Mouse (Mus musculus): ENCODE measurements around the gene Luzp2. TPM values are rescaled to one million over a fixed set of nuclear protein-coding genes. Genes with fewer than 3 reads are reported as not detected.
"Not testable (repeated sequence)": the region's sequence is repeated elsewhere in the genome, so short reads cannot be mapped to it uniquely, and the experiment has no call there.

Luzp2 gene
- polyA plus RNA-seq, 1 experiment from 2014 or later: not detected

DNA sequence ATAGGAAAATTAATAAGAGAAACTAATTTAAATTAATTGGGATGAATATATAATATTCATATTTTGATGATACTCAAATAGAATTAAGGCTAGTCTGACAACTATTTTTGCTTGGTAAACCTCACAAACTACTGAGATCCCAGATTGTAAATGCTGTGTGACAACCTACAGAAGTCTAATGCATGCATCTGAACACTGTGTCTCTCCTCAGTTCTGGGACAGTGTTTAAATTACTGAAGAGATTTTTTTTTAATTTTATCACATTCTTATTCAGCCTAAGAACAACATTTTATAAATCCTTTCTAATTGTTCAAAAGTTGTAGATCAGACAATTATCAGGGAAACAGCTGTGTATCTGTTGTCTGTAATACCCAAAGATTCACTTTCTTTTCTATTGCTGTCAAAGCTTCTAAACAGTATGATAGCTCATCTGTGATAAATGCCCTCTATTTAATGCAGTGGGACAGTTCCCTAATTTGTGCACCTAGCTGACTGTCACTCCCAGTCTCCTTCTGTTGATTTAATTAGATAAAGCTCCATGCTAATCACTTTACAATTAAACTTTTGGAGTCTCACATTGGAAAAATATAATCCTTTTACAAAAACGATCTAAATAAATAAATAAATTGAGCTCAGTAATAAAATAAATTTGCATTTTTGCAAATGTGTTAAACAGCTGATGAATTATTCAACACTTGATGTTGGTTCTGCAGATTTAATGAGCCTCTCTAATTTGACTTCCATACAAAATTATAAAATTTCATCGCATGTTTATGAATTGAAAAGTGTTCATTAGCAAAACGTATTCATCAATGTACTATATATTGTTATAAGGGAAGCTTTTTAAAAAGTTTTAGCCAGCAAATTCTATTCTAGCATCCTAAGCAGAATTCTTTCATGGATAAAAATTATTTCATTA lies 58.7 kb downstream of the Luzp2 start:
- no peaks in the 10 kb centered on the region for H3K36me3 ChIP-seq
- no peak overlapping the region for H3K9ac ChIP-seq
- no peaks in the 10 kb centered on the region for H3K9me3 ChIP-seq (replicated peaks)
- H3K27ac ChIP-seq: no peak overlapping the region
- no peak overlapping the region for H3K4me2 ChIP-seq
- ATAC-seq: no peak
- no peaks in the 10 kb centered on the region for H3K4me1 ChIP-seq
- no peak overlapping the region for H3K4me3 ChIP-seq
- no peaks in the 10 kb centered on the region for H3K27me3 ChIP-seq (replicated peaks)
- 54% methylated on average over 3 of the region's 3 CpGs for WGBS (ENCODE audit: insufficient replicate concordance)

DNA sequence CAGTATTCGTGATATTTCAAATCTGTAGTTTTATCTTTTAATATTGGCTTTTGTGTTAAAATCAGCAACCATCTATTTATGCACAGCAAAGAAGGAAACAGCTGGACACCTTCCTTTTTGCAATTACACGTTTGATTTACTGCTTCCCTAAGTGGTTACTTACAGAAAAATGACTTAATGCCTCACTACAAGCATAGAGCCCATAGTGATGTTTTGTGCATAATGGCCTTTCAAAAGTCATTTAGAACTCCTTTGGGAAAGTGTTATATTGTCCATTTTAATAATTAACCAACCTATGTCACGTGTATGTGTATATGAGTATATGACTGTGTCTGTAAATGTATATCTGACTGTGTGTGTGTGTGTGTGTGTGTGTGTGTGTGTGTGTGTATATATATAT lies 63.3 kb downstream of the Luzp2 start:
- Histone ChIP-seq H3K4me1 (no peaks in the 10 kb centered on the region), H3K9ac (no peak overlapping the region), H3K27ac (no peak overlapping the region), H3K36me3 (no peaks in the 10 kb centered on the region), H3K27me3 (replicated peaks) (no peaks in the 10 kb centered on the region), H3K9me3 (replicated peaks) (no peaks in the 10 kb centered on the region), H3K4me2 (no peak overlapping the region), H3K4me3 (no peak overlapping the region)
- no peak for ATAC-seq
- 45% methylated on average over 3 of the region's 3 CpGs for WGBS (ENCODE audit: insufficient replicate concordance)

DNA sequence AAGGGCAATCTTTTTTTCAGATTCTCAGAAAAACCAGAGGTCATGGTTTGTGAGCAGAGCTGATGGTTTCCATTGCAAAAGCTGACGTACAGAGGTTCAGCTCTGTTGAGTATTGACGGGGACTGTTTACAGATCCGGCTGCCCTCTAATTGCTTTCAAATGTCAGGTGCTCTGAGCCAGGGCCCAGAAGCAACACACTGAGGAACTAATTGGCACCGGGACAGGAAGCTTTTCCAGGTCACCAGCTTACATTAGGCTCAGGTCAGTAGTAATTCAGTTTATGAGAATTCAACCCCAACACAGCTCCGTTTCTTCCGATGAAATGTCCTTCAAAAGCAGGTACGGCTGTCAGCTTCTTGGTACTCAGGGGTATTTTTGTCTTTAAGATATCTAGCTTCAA lies 74.7 kb downstream of the Luzp2 start:
- no peaks in the 10 kb centered on the region for H3K36me3 ChIP-seq
- no peak overlapping the region for H3K4me2 ChIP-seq
- H3K9ac ChIP-seq: no peak overlapping the region
- no peaks in the 10 kb centered on the region for H3K9me3 ChIP-seq (replicated peaks)
- WGBS (ENCODE audit: insufficient replicate concordance): 79% methylated on average over 7 of the region's 7 CpGs
- H3K27ac ChIP-seq: no peak overlapping the region
- H3K4me1 ChIP-seq: no peaks in the 10 kb centered on the region
- no peaks in the 10 kb centered on the region for H3K27me3 ChIP-seq (replicated peaks)
- H3K4me3 ChIP-seq: no peak overlapping the region
- ATAC-seq: no peak

DNA sequence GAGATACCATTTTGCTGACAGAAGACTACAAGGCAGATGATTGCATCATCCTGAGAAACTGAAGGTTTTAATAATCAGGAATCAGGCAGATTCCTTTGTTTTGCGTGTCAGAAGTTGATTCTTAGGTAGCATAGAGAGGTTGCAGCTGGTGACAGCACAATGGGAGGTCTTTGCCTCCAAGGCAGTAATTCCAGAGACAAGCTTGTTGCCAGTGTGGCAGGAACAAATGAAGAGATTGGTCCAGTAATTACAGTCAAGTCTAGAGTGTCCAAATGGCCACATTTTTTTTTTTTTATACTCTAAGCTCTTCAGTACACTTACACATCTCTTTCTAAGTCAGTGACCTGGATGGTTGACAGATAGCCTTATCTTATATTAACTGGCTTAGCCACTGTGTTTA lies 78.7 kb downstream of the Luzp2 start:
- Histone ChIP-seq H3K4me1 (no peaks in the 10 kb centered on the region), H3K9ac (no peak overlapping the region), H3K4me2 (no peak overlapping the region), H3K9me3 (replicated peaks) (no peaks in the 10 kb centered on the region), H3K27me3 (replicated peaks) (no peaks in the 10 kb centered on the region), H3K36me3 (no peaks in the 10 kb centered on the region), H3K4me3 (no peak overlapping the region), H3K27ac (no peak overlapping the region)
- no peak for ATAC-seq
- 31% methylated on average over 1 of the region's 1 CpGs for WGBS (ENCODE audit: insufficient replicate concordance)

DNA sequence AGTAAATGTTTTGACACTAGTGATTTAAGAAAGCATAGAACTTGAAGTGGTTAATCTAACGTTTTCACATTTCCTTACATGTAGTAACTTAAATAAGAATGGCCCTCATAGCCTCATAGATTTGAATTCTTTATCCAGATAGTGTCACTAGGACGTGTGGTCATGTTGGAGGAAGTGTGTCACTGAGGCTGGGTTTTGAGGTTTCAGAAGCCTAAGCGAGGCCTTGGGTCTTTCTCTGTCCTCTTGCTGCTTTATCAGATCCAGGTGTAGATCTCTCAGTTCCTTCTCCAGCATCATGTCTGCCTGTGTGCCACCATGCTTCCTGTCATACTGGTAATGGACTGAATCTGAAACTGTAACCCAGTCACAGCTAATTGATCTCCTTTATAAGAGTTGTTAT lies 86.7 kb downstream of the Luzp2 start:
- H3K36me3 ChIP-seq: no peaks in the 10 kb centered on the region
- H3K4me3 ChIP-seq: no peak overlapping the region
- no peak overlapping the region for H3K9ac ChIP-seq
- H3K4me1 ChIP-seq: no peaks in the 10 kb centered on the region
- no peak overlapping the region for H3K27ac ChIP-seq
- H3K27me3 ChIP-seq (replicated peaks): no peaks in the 10 kb centered on the region
- no peak overlapping the region for H3K4me2 ChIP-seq
- H3K9me3 ChIP-seq (replicated peaks): no peaks in the 10 kb centered on the region
- 31% methylated on average over 3 of the region's 3 CpGs for WGBS (ENCODE audit: insufficient replicate concordance)
- no peak for ATAC-seq

DNA sequence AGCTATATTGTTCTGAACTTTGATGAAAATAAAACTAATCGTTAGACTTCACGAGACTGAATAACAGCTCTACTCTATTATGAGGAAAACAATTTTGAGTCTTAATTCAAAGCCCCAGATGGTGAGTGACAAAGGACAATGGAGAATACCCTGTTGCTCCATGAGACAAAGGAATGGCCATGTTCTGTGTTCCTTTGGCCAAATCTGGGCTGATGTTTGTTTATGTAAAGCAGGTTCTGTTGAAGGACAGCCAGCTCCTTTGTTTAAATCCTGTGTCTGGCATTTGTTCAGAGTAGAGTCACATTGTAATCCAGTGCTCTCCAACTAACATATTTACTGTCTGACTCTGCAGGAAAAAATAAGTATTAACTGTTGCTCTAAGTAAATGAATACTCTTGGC lies 121.5 kb downstream of the Luzp2 start:
- Histone ChIP-seq H3K4me2 (no peak overlapping the region), H3K27me3 (replicated peaks) (no peaks in the 10 kb centered on the region), H3K36me3 (no peaks in the 10 kb centered on the region), H3K9me3 (replicated peaks) (no peaks in the 10 kb centered on the region; the same call in 1 of the 2 replicates), H3K9ac (no peak overlapping the region), H3K4me3 (no peak overlapping the region), H3K4me1 (no peaks in the 10 kb centered on the region), H3K27ac (no peak overlapping the region)
- ATAC-seq: no peak
- 75% methylated on average over 2 of the region's 2 CpGs for WGBS (ENCODE audit: insufficient replicate concordance)

DNA sequence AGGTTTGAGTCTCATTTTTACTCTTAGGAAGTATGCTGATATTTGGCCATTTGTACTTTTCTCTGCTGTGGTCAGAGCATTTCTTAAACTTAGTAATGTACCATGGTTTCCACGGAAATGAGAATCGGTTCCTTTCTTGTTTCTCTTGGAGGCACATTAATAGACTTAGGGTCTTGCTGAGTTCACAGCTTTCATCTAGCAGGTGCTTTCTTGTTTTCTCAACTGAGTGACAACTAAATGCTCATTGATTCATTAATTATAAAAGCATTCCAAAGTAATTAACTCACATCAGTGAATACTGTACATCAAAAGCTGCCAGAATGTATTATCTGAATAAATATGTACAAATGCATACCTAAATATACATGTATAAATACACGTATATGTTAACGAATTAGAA lies 127.4 kb downstream of the Luzp2 start:
- no peaks in the 10 kb centered on the region for H3K27me3 ChIP-seq (replicated peaks)
- 77% methylated on average over 4 of the region's 4 CpGs for WGBS (ENCODE audit: insufficient replicate concordance)
- ATAC-seq: no peak
- H3K36me3 ChIP-seq: no peaks in the 10 kb centered on the region
- H3K9me3 ChIP-seq (replicated peaks): no peaks in the 10 kb centered on the region
- no peak overlapping the region for H3K4me2 ChIP-seq
- H3K9ac ChIP-seq: no peak overlapping the region
- H3K4me1 ChIP-seq: no peaks in the 10 kb centered on the region
- H3K4me3 ChIP-seq: no peak overlapping the region
- H3K27ac ChIP-seq: no peak overlapping the region

DNA sequence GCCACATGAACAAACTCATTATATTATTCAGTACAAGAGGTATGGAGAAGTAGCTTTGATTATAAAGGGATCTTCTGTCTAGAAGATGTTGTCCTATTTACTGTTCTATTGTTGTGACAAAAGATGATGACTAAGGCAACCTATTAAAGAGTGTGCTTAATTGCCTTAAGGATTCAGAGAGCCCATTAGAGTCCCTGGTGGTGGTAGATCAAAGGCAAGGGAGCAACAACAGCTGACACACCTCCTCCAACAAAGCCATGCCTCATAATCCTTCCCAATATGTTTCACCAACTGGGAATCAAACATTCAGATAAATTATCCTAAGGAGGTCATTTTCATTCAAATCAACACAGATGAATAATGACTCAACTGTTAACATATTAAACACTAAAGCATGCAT lies 142.1 kb downstream of the Luzp2 start:
- H3K27me3 ChIP-seq (replicated peaks): no peaks in the 10 kb centered on the region
- no peak for ATAC-seq
- no peak overlapping the region for H3K27ac ChIP-seq

DNA sequence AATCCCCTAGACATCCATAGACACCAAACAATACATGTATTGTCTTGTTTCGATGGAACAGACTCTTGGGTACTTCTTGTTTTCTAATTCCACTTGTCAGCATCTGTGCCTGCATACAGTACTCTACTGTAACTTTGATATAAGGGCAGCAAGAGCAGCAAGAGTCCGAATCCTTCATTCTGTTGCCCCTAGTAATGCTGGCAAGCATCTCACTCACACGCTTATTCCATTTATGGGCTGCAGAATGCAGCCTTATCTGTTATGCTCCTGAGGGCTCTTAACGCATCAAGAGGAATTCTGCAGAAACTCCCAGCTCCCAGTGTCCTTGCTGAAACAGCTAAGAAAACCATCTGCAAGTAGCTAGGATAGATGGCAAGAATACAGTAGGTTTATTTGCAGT lies 145.3 kb downstream of the Luzp2 start:
- 65% methylated on average over 4 of the region's 4 CpGs for whole genome bisulfite sequencing (ENCODE audit: insufficient replicate concordance)
- Histone ChIP-seq H3K27me3 (replicated peaks) (no peaks in the 10 kb centered on the region), H3K9ac (no peak overlapping the region), H3K27ac (no peak overlapping the region), H3K9me3 (replicated peaks) (no peaks in the 10 kb centered on the region), H3K4me2 (no peak overlapping the region), H3K36me3 (no peaks in the 10 kb centered on the region), H3K4me1 (no peaks in the 10 kb centered on the region), H3K4me3 (no peak overlapping the region)
- ATAC-seq: no peak

More for the DNA sequence above, 142.1 kb downstream of the Luzp2 start:
- H3K4me1 ChIP-seq: no peaks in the 10 kb centered on the region
- no peak overlapping the region for H3K4me2 ChIP-seq
- no peak overlapping the region for H3K9ac ChIP-seq
- no peaks in the 10 kb centered on the region for H3K36me3 ChIP-seq
- no peaks in the 10 kb centered on the region for H3K9me3 ChIP-seq (replicated peaks)
- no peak overlapping the region for H3K4me3 ChIP-seq

DNA sequence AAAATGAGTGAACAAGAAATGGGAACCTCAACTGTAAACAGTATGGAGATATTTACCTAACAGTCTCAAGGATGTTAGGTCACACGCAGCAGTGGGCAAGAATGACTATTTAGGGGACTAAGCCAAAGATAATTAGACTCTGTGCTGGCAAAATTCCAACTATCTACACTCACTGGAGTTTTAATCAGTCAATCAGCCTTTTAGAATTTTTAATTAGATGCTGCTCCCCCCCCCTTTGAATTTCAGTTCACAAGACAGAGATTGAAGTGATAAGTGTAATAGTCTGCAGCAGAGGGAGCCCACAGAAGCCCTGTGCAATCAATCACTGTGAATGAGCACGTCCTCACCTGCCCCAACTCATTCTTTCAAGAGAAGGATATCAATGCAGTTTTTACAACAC lies 165.1 kb downstream of the Luzp2 start:
- no peak overlapping the region for H3K9ac ChIP-seq
- H3K27me3 ChIP-seq (replicated peaks): no peaks in the 10 kb centered on the region
- WGBS (ENCODE audit: insufficient replicate concordance): 47% methylated on average over 2 of the region's 2 CpGs
- H3K4me1 ChIP-seq: no peaks in the 10 kb centered on the region
- no peak overlapping the region for H3K4me2 ChIP-seq
- H3K36me3 ChIP-seq: no peaks in the 10 kb centered on the region
- H3K4me3 ChIP-seq: no peak overlapping the region
- no peak overlapping the region for H3K27ac ChIP-seq
- H3K9me3 ChIP-seq (replicated peaks): no peaks in the 10 kb centered on the region
- no peak for ATAC-seq

DNA sequence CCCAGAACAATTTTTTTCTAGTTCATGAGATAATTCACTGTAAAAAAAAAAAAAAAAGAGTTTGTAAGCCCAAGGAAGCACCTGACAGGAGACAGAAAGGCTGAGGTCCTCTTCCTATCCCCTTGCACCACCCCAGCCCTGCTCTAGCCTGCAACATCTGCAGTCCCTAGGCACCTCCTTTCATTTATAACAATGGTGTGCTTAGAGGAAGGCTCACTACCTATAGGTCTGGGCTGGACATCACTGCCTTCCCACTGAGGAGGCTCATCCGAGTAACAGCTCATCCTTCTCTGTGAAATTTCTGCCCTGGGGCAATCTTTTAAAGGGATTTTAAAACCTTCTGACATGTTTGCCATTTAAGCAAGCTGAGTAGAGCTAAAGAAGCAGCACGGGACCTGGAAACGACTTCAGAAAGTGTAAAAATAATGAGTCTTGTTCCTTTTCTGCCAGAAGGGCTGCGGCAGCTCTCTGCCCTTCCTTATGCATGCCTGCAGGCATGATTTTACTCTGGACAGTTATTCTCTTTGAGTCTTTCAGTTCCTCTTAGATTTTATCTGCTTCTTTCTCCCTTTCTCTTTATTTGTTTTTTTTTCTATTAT lies 174.0 kb downstream of the Luzp2 start:
- Histone ChIP-seq H3K27me3 (replicated peaks) (no peaks in the 10 kb centered on the region), H3K9me3 (replicated peaks) (no peaks in the 10 kb centered on the region), H3K4me1 (no peaks in the 10 kb centered on the region), H3K4me3 (no peak overlapping the region), H3K27ac (no peak overlapping the region), H3K36me3 (no peaks in the 10 kb centered on the region), H3K4me2 (no peak overlapping the region), H3K9ac (no peak overlapping the region)
- WGBS (ENCODE audit: insufficient replicate concordance): 65% methylated on average over 4 of the region's 4 CpGs
- no peak for ATAC-seq

DNA sequence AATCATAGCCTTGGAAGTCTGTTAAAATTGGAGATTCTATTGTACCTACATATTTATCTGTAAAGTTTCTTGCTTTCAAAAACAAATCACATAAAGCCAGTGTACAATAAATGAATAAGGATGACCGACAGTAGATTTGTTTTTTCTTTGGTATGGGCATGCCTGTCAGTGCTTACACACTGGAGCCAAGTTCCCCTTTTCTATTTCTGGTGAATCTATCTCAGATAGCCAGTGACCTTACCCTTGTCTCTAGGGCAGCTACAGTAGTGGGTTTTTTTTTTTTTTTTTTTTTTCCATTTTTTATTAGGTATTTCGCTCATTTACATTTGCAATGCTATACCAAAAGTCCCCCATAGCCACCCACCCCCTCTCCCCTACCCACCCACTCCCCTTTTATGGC lies 298.6 kb downstream of the Luzp2 start:
- not testable (repeated sequence) for H3K4me1 ChIP-seq; H3K27ac ChIP-seq; H3K27me3 ChIP-seq (replicated peaks); H3K36me3 ChIP-seq; H3K9ac ChIP-seq; H3K9me3 ChIP-seq (replicated peaks); ATAC-seq; H3K4me3 ChIP-seq; H3K4me2 ChIP-seq
- 44% methylated on average over 2 of the region's 2 CpGs for whole genome bisulfite sequencing (ENCODE audit: insufficient replicate concordance)
